Mouse (Mus musculus) lung, postnatal 0 days (tissue): ENCODE measurements around the gene Gm4924. TPM values are rescaled to one million over a fixed set of nuclear protein-coding genes. Genes with fewer than 3 reads are reported as not detected.

Source experiments
- ATAC-seq: fragments of 200-750 bp; cut with Nextera tagmentation; 2 replicates; pipeline ENCODE4 v1.8.0; 2017; ENCODE audit warnings: moderate library complexity
- DNase-seq: peaks from one replicate; pipeline ENCODE4 v3.0.0-alpha.2; 2016; ENCODE audit warnings: low spot score
- H3K27ac ChIP-seq: fragments of 300-500 bp; sonication (generic); 2 replicates; pipeline ENCODE4 v1.5.1; 2014; ENCODE audit warnings: antibody characterized with exemption, mild to moderate bottlenecking, low read length, mixed read lengths
- H3K27me3 ChIP-seq: fragments of 300-500 bp; sonication (generic); replicated peaks from 2 replicates; pipeline ENCODE4 v1.6.1; 2014; ENCODE audit warnings: low read length, mixed read lengths; ENCODE audit not compliant: insufficient read depth
- H3K36me3 ChIP-seq: fragments of 300-500 bp; sonication (generic); 2 replicates; pipeline ENCODE4 v1.6.1; 2014; ENCODE audit warnings: low read length, mixed read lengths; ENCODE audit not compliant: insufficient read depth
- H3K4me1 ChIP-seq: fragments of 300-500 bp; sonication (generic); 2 replicates; pipeline ENCODE4 v1.6.1; 2014; ENCODE audit warnings: antibody characterized with exemption, low read depth, low read length, mixed read lengths; ENCODE audit not compliant: insufficient read depth
- H3K4me2 ChIP-seq: fragments of 300-500 bp; sonication (generic); replicated peaks from 2 replicates; pipeline ENCODE4 v1.6.1; 2014; ENCODE audit warnings: low read depth, mild to moderate bottlenecking, low read length, moderate library complexity, mixed read lengths
- H3K4me3 ChIP-seq: fragments of 300-500 bp; sonication (generic); 2 replicates; pipeline ENCODE4 v1.5.1; 2014; ENCODE audit warnings: low read depth, low read length
- H3K9ac ChIP-seq: fragments of 300-500 bp; sonication (generic); replicated peaks from 2 replicates; pipeline ENCODE4 v1.6.1; 2014; ENCODE audit warnings: low read depth, mild to moderate bottlenecking
- H3K9me3 ChIP-seq: fragments of 300-500 bp; sonication (generic); 2 replicates; pipeline ENCODE4 v1.6.1; 2016; ENCODE audit warnings: low read length, mixed read lengths
- CTCF ChIP-seq: IDR thresholded peaks from 2 replicates; pipeline ENCODE4 v1.5.1; 2016; ENCODE audit warnings: antibody characterized with exemption, mild to moderate bottlenecking
- EP300 ChIP-seq: IDR thresholded peaks from 2 replicates; pipeline ENCODE4 v1.6.1; 2016; ENCODE audit warnings: antibody characterized with exemption, mild to moderate bottlenecking, control low read depth
- WGBS: fragments of 180-500 bp; shearing (Covaris S2); extraction: QIAGEN DNeasy Blood & Tissue Kit; methylation state at CpG from one replicate; pipeline ENCODE4 v1.1.7; 2014; 5-methylcytosine and 5-hydroxymethylcytosine counted together
- polyA plus RNA-seq: library from polyadenylated mRNA; unstranded; fragments of >200 nt; fragmentation: Nextera tagmentation; extraction: Ambion mirVana; gene quantifications from 2 replicates; pipeline ENCODE4 v1.2.1, GENCODE M21; 2015

The Gm4924 gene
- polyA plus RNA-seq, 1 experiment from 2014 or later: 3.1 TPM

- no peak overlapping the region for H3K4me2 ChIP-seq
- H3K27me3 ChIP-seq: no peaks in the 10 kb centered on the region
- H3K4me1 ChIP-seq: no peaks in the 10 kb centered on the region
- H3K4me3 ChIP-seq: no peak overlapping the region
- WGBS: 100% methylated on average over 1 of the region's 1 CpGs
- H3K36me3 ChIP-seq: no peaks in the 10 kb centered on the region
- ATAC-seq (no peak), DNase-seq (no peak)
- no peak overlapping the region for H3K27ac ChIP-seq
- H3K9ac ChIP-seq: no peak overlapping the region
- 0 out of 2 replicates have a peak, but pooled peaks cover 4% of the 10 kb centered on the region for H3K9me3 ChIP-seq
- TF ChIP-seq CTCF (no peak), EP300 (no peak)
These were observed 28.9 kb downstream of the Gm4924 start for GRCm38 (mm10) chr10:82382992-82383391.

- Histone ChIP-seq H3K36me3 (no peaks in the 10 kb centered on the region), H3K9ac (no peak overlapping the region), H3K4me1 (no peaks in the 10 kb centered on the region), H3K4me3 (no peak overlapping the region), H3K27me3 (no peaks in the 10 kb centered on the region), H3K4me2 (no peak overlapping the region), H3K27ac (no peak overlapping the region), H3K9me3 (no peaks in the 10 kb centered on the region)
- WGBS: 63% methylated on average over 1 of the region's 1 CpGs
- DNase-seq (no peak), ATAC-seq (no peak)
- TF ChIP-seq CTCF (no peak), EP300 (no peak)
These were observed 55.5 kb downstream of the Gm4924 start for GRCm38 (mm10) chr10:82409511-82409910.

- Histone ChIP-seq H3K27me3 (no peaks in the 10 kb centered on the region), H3K36me3 (no peaks in the 10 kb centered on the region), H3K9me3 (no peaks in the 10 kb centered on the region), H3K9ac (no peak overlapping the region), H3K4me1 (no peaks in the 10 kb centered on the region), H3K4me3 (no peak overlapping the region), H3K4me2 (no peak overlapping the region), H3K27ac (no peak overlapping the region)
- DNase-seq (no peak), ATAC-seq (no peak)
- TF ChIP-seq CTCF (no peak), EP300 (no peak)
These were observed 69.6 kb downstream of the Gm4924 start for GRCm38 (mm10) chr10:82423631-82424030.

Other genes with a start within 250 kb of the Gm4924 start
- 2.9 and 3.5 TPM in 2 replicates for gene AU041133, start 226.2 kb upstream of the Gm4924 start, polyA plus RNA-seq
- gene Zfp938, start 113.0 kb upstream of the Gm4924 start, polyA plus RNA-seq: 6.5 and 7.4 TPM in 2 replicates
- gene 4932415D10Rik, start 37.7 kb upstream of the Gm4924 start, polyA plus RNA-seq: not detected in 2 replicates
- gene Gm1553, start 138.4 kb downstream of the Gm4924 start, polyA plus RNA-seq: not detected in 2 replicates